Mouse (Mus musculus): Measurements from ENCODE around the gene Ralgps1. TPM values are rescaled to one million over a fixed set of nuclear protein-coding genes. Genes with fewer than 3 reads are reported as not detected.
"Not testable (repeated sequence)": the region's sequence is repeated elsewhere in the genome, so short reads cannot be mapped to it uniquely, and the experiment has no call there.

Ralgps1 gene
- polyA plus RNA-seq, 1 experiment from 2014 or later: 50.4 TPM

GRCm38 (mm10) chr2:33342148-33342547 is 29.1 kb downstream of the Ralgps1 start:
- H3K36me3 ChIP-seq (ENCODE audit: control insufficient read depth, insufficient read depth): no peaks in the 10 kb centered on the region
- 82% methylated on average over 4 of the region's 4 CpGs for WGBS
- no peak for ATAC-seq
- no peak overlapping the region for H3K4me2 ChIP-seq (ENCODE audit: low read length)
- H3K4me3 ChIP-seq (replicated peaks; ENCODE audit: low read length): no peak overlapping the region
- H3K27me3 ChIP-seq (replicated peaks; ENCODE audit: control insufficient read depth, insufficient read depth, low read length): no peaks in the 10 kb centered on the region
- H3K27ac ChIP-seq (ENCODE audit: low read length): no peak overlapping the region
- no peaks in the 10 kb centered on the region for H3K9me3 ChIP-seq (ENCODE audit: control insufficient read depth, low read length)
- no peak overlapping the region for H3K9ac ChIP-seq (replicated peaks; ENCODE audit: low read depth, low read length)
- H3K4me1 ChIP-seq (replicated peaks; ENCODE audit: control insufficient read depth, insufficient read depth, low read length): peaks cover 29% of the 10 kb centered on the region

- Histone ChIP-seq H3K9ac (replicated peaks; ENCODE audit: low read depth, low read length) (no peak overlapping the region), H3K27ac (ENCODE audit: low read length) (no peak overlapping the region), H3K9me3 (ENCODE audit: control insufficient read depth, low read length) (peaks cover 4% of the 10 kb centered on the region; the same call in 1 of the 2 replicates), H3K36me3 (ENCODE audit: control insufficient read depth, insufficient read depth) (peaks cover 15% of the 10 kb centered on the region), H3K4me3 (replicated peaks; ENCODE audit: low read length) (no peak overlapping the region), H3K4me1 (replicated peaks; ENCODE audit: control insufficient read depth, insufficient read depth, low read length) (no peaks in the 10 kb centered on the region), H3K27me3 (replicated peaks; ENCODE audit: control insufficient read depth, insufficient read depth, low read length) (no peaks in the 10 kb centered on the region), H3K4me2 (ENCODE audit: low read length) (no peak overlapping the region)
- ATAC-seq: peak; percentile 59
Observed at GRCm38 (mm10) chr2:33335789-33336188, 35.5 kb downstream of the Ralgps1 start.

- ATAC-seq: no peak
- Histone ChIP-seq H3K36me3 (ENCODE audit: control insufficient read depth, insufficient read depth) (peaks cover under 1% of the 10 kb centered on the region; the same call in 1 of the 2 replicates), H3K9ac (replicated peaks; ENCODE audit: low read depth, low read length) (no peak overlapping the region), H3K4me1 (replicated peaks; ENCODE audit: control insufficient read depth, insufficient read depth, low read length) (peaks cover 3% of the 10 kb centered on the region), H3K4me3 (replicated peaks; ENCODE audit: low read length) (no peak overlapping the region), H3K27me3 (replicated peaks; ENCODE audit: control insufficient read depth, insufficient read depth, low read length) (no peaks in the 10 kb centered on the region), H3K9me3 (ENCODE audit: control insufficient read depth, low read length) (no peaks in the 10 kb centered on the region), H3K27ac (ENCODE audit: low read length) (no peak overlapping the region), H3K4me2 (ENCODE audit: low read length) (no peak overlapping the region)
- WGBS: 87% methylated on average over 2 of the region's 3 CpGs
Observed at GRCm38 (mm10) chr2:33329622-33330021, 41.7 kb downstream of the Ralgps1 start.

GRCm38 (mm10) chr2:33328941-33329340 is 42.3 kb downstream of the Ralgps1 start:
- no peak overlapping the region for H3K27ac ChIP-seq (ENCODE audit: low read length)

GRCm38 (mm10) chr2:33325359-33325758 is 45.9 kb downstream of the Ralgps1 start:
- Histone ChIP-seq H3K9ac (replicated peaks; ENCODE audit: low read depth, low read length) (no peak overlapping the region), H3K4me1 (replicated peaks; ENCODE audit: control insufficient read depth, insufficient read depth, low read length) (peaks cover 3% of the 10 kb centered on the region), H3K9me3 (ENCODE audit: control insufficient read depth, low read length) (no peaks in the 10 kb centered on the region), H3K36me3 (ENCODE audit: control insufficient read depth, insufficient read depth) (peaks cover 8% of the 10 kb centered on the region; the same call in 1 of the 2 replicates), H3K27ac (ENCODE audit: low read length) (0 out of 2 replicates have a peak overlapping the region, but pooled peaks have one; percentile 23), H3K4me3 (replicated peaks; ENCODE audit: low read length) (no peak overlapping the region), H3K4me2 (ENCODE audit: low read length) (no peak overlapping the region), H3K27me3 (replicated peaks; ENCODE audit: control insufficient read depth, insufficient read depth, low read length) (no peaks in the 10 kb centered on the region)
- no peak for ATAC-seq
- 66% methylated on average over 3 of the region's 3 CpGs for WGBS

More at GRCm38 (mm10) chr2:33328941-33329340, 42.3 kb downstream of the Ralgps1 start:
- H3K9me3 ChIP-seq (ENCODE audit: control insufficient read depth, low read length): no peaks in the 10 kb centered on the region
- H3K4me1 ChIP-seq (replicated peaks; ENCODE audit: control insufficient read depth, insufficient read depth, low read length): peaks cover 3% of the 10 kb centered on the region
- WGBS: 91% methylated on average over 1 of the region's 1 CpGs
- no peaks in the 10 kb centered on the region for H3K27me3 ChIP-seq (replicated peaks; ENCODE audit: control insufficient read depth, insufficient read depth, low read length)
- no peak overlapping the region for H3K4me2 ChIP-seq (ENCODE audit: low read length)
- no peak overlapping the region for H3K4me3 ChIP-seq (replicated peaks; ENCODE audit: low read length)
- H3K9ac ChIP-seq (replicated peaks; ENCODE audit: low read depth, low read length): no peak overlapping the region
- H3K36me3 ChIP-seq (ENCODE audit: control insufficient read depth, insufficient read depth): no peaks in the 10 kb centered on the region; the same call in 1 of the 2 replicates
- no peak for ATAC-seq

- H3K27me3 ChIP-seq (replicated peaks; ENCODE audit: control insufficient read depth, insufficient read depth, low read length): no peaks in the 10 kb centered on the region
- no peak for ATAC-seq
- H3K36me3 ChIP-seq (ENCODE audit: control insufficient read depth, insufficient read depth): peaks cover 8% of the 10 kb centered on the region; the same call in 1 of the 2 replicates
- peaks cover 3% of the 10 kb centered on the region for H3K4me1 ChIP-seq (replicated peaks; ENCODE audit: control insufficient read depth, insufficient read depth, low read length)
- H3K4me3 ChIP-seq (replicated peaks; ENCODE audit: low read length): no peak overlapping the region
- no peaks in the 10 kb centered on the region for H3K9me3 ChIP-seq (ENCODE audit: control insufficient read depth, low read length)
- H3K27ac ChIP-seq (ENCODE audit: low read length): no peak overlapping the region
- H3K9ac ChIP-seq (replicated peaks; ENCODE audit: low read depth, low read length): no peak overlapping the region
- no peak overlapping the region for H3K4me2 ChIP-seq (ENCODE audit: low read length)
- 89% methylated on average over 8 of the region's 8 CpGs for WGBS
Observed at GRCm38 (mm10) chr2:33323799-33324595, 47.3 kb downstream of the Ralgps1 start.

- not testable (repeated sequence) for H3K27me3 ChIP-seq (replicated peaks; ENCODE audit: control insufficient read depth, insufficient read depth, low read length); H3K9me3 ChIP-seq (ENCODE audit: control insufficient read depth, low read length); H3K36me3 ChIP-seq (ENCODE audit: control insufficient read depth, insufficient read depth); ATAC-seq; H3K9ac ChIP-seq (replicated peaks; ENCODE audit: low read depth, low read length); H3K4me2 ChIP-seq (ENCODE audit: low read length); H3K4me1 ChIP-seq (replicated peaks; ENCODE audit: control insufficient read depth, insufficient read depth, low read length); H3K4me3 ChIP-seq (replicated peaks; ENCODE audit: low read length); H3K27ac ChIP-seq (ENCODE audit: low read length)
- WGBS: 89% methylated on average over 9 of the region's 9 CpGs
Observed at GRCm38 (mm10) chr2:33323043-33323625, 48.2 kb downstream of the Ralgps1 start.

GRCm38 (mm10) chr2:33321641-33322040 is 49.6 kb downstream of the Ralgps1 start:
- H3K9ac ChIP-seq (replicated peaks; ENCODE audit: low read depth, low read length): no peak overlapping the region
- H3K9me3 ChIP-seq (ENCODE audit: control insufficient read depth, low read length): no peaks in the 10 kb centered on the region
- H3K4me3 ChIP-seq (replicated peaks; ENCODE audit: low read length): no peak overlapping the region
- peaks cover 8% of the 10 kb centered on the region; the same call in 1 of the 2 replicates for H3K36me3 ChIP-seq (ENCODE audit: control insufficient read depth, insufficient read depth)
- H3K4me1 ChIP-seq (replicated peaks; ENCODE audit: control insufficient read depth, insufficient read depth, low read length): peaks cover 15% of the 10 kb centered on the region
- no peak for ATAC-seq
- no peak overlapping the region for H3K27ac ChIP-seq (ENCODE audit: low read length)
- no peak overlapping the region for H3K4me2 ChIP-seq (ENCODE audit: low read length)
- 74% methylated on average over 2 of the region's 2 CpGs for WGBS
- no peaks in the 10 kb centered on the region for H3K27me3 ChIP-seq (replicated peaks; ENCODE audit: control insufficient read depth, insufficient read depth, low read length)

- no peak overlapping the region for H3K4me2 ChIP-seq (ENCODE audit: low read length)
- H3K36me3 ChIP-seq (ENCODE audit: control insufficient read depth, insufficient read depth): peaks cover 8% of the 10 kb centered on the region; the same call in 1 of the 2 replicates
- peaks cover 20% of the 10 kb centered on the region for H3K4me1 ChIP-seq (replicated peaks; ENCODE audit: control insufficient read depth, insufficient read depth, low read length)
- H3K4me3 ChIP-seq (replicated peaks; ENCODE audit: low read length): no peak overlapping the region
- 80% methylated on average over 2 of the region's 2 CpGs for WGBS
- H3K9me3 ChIP-seq (ENCODE audit: control insufficient read depth, low read length): no peaks in the 10 kb centered on the region
- no peak for ATAC-seq
- H3K27me3 ChIP-seq (replicated peaks; ENCODE audit: control insufficient read depth, insufficient read depth, low read length): no peaks in the 10 kb centered on the region
- no peak overlapping the region for H3K9ac ChIP-seq (replicated peaks; ENCODE audit: low read depth, low read length)
- H3K27ac ChIP-seq (ENCODE audit: low read length): no peak overlapping the region
Observed at GRCm38 (mm10) chr2:33321031-33321430, 50.3 kb downstream of the Ralgps1 start.

Data from forebrain, embryonic 16.5 days (tissue).